8 mouse cellular contexts compared by ENCODE assay signal in the genomic region with DNA sequence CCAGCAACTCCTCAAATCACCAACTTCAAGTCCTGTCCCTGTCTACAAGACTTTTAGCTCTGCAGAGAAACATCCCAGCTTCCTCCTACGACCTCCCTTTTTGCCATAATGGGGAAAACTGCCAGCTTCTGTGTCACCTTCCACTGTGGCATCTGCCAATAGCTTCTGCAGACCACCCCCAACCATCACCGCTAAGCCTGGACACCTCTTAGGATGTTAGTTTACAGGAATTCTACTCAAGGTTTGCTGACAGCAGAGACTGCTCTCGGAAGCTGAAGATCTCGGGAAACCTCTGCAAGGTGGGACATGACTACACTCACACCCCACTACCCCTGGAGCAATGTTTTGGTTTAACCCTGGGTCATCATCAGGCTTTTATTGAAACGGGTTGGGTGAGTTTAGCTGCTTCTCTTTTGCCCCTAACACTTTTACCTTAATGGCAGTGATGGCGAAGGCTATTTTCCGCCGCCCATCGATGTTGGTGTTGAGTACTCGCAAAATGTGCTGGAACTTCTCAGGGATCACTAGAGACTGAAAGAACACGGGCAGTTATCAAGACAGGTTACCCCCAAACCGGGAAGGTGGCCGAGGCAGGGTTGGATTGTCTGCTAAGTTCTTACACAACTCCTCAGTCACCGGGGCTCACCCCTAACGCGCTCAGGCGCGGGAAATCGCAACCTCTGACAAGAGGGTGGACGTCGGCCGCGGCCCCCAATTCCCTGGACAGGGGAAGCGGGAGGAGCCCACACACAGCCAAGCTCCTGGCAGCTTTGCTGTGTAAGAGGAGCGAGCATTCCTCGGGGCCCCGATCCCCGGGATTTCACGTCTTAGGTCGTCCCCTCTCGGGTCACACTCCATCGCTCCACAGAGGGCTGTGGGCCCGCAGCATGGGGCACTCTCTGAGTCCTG. TPM values are rescaled to one million over a fixed set of nuclear protein-coding genes. Genes with fewer than 3 reads are reported as not detected.
DNase-seq lines count a peak whose midpoint lies in the region; ATAC-seq lines count a peak whose summit lies in the region.

No protein-coding gene starts in this region.

- peak overlapping the region; percentile 88 for H3K4me2 ChIP-seq in hindbrain, embryonic 16.5 days (ENCODE audit: low read length)

- H3K4me3 ChIP-seq in heart, embryonic 10.5 days: peak overlapping the region; percentile 100
- H3K4me3 ChIP-seq in embryonic facial prominence, embryonic 10.5 days: peak overlapping the region; percentile 85
- peak overlapping the region; percentile 79 for H3K4me3 ChIP-seq in hindbrain, embryonic 16.5 days (ENCODE audit: low read length)

- H3K4me1 ChIP-seq in heart, embryonic 10.5 days: peaks cover 51% of the 10 kb centered on the region
- peaks cover 55% of the 10 kb centered on the region for H3K4me1 ChIP-seq in embryonic facial prominence, embryonic 10.5 days
- H3K4me1 ChIP-seq in hindbrain, embryonic 16.5 days (ENCODE audit: control insufficient read depth, insufficient read depth, low read depth, low read length): peaks cover 50% of the 10 kb centered on the region

- DNase-seq in heart, embryonic 10.5 days (ENCODE audit: low spot score): no peak
- no peak for DNase-seq in heart, adult 18-20 months
- peak; percentile 50 for DNase-seq in 3T3-L1 (ENCODE audit: low read depth, low spot score)
- DNase-seq in embryonic facial prominence, embryonic 10.5 days (ENCODE audit: low spot score): peak; percentile 12
- no peak for DNase-seq in Muller cell, postnatal 12 days (ENCODE audit: inconsistent ontology term)
- DNase-seq in layer of hippocampus, postnatal 10 days (ENCODE audit: low spot score in 2 of 2): no peak

- no peak; the same call in 1 of the 2 replicates for ATAC-seq in hindbrain, embryonic 16.5 days
- peak; percentile 0; the same call in 1 of the 2 replicates for ATAC-seq in megakaryocyte progenitor cell, adult 5-6 weeks (replicated peaks; ENCODE audit: poor library complexity)

- H3K27me3 ChIP-seq in heart, embryonic 10.5 days (ENCODE audit: insufficient read depth, poor library complexity, severe bottlenecking): no peaks in the 10 kb centered on the region
- H3K27me3 ChIP-seq in embryonic facial prominence, embryonic 10.5 days (replicated peaks; ENCODE audit: low read depth, poor library complexity, severe bottlenecking): no peaks in the 10 kb centered on the region
- H3K27me3 ChIP-seq in hindbrain, embryonic 16.5 days (replicated peaks; ENCODE audit: control insufficient read depth, insufficient read depth, low read length): no peaks in the 10 kb centered on the region

- H3K9ac ChIP-seq in hindbrain, embryonic 16.5 days (ENCODE audit: low read depth, low read length): peak overlapping the region; percentile 86

- under 1% methylated on average over 33 of the region's 33 CpGs for WGBS in heart, embryonic 10.5 days
- WGBS in embryonic facial prominence, embryonic 10.5 days: under 1% methylated on average over 33 of the region's 33 CpGs
- under 1% methylated on average over 33 of the region's 33 CpGs for WGBS in hindbrain, embryonic 16.5 days

- peak overlapping the region; percentile 98 for H3K27ac ChIP-seq in heart, embryonic 10.5 days
- peak overlapping the region; percentile 95 for H3K27ac ChIP-seq in embryonic facial prominence, embryonic 10.5 days (replicated peaks)
- H3K27ac ChIP-seq in hindbrain, embryonic 16.5 days (ENCODE audit: low read depth, low read length): peak overlapping the region; percentile 82

- no peaks in the 10 kb centered on the region for H3K9me3 ChIP-seq in heart, embryonic 10.5 days
- no peaks in the 10 kb centered on the region for H3K9me3 ChIP-seq in embryonic facial prominence, embryonic 10.5 days
- H3K9me3 ChIP-seq in hindbrain, embryonic 16.5 days (ENCODE audit: control insufficient read depth, low read length): no peaks in the 10 kb centered on the region

- H3K36me3 ChIP-seq in heart, embryonic 10.5 days: peaks cover 55% of the 10 kb centered on the region
- peaks cover 65% of the 10 kb centered on the region for H3K36me3 ChIP-seq in embryonic facial prominence, embryonic 10.5 days (replicated peaks)
- peaks cover 16% of the 10 kb centered on the region for H3K36me3 ChIP-seq in hindbrain, embryonic 16.5 days (ENCODE audit: control insufficient read depth, insufficient read depth, low read length)

RNA-seq across cellular contexts. Expression of gene Vps52, which starts 0.7 kb away (rescaled TPM):
- 47.1 and 47.5 TPM in 2 replicates for polyA plus RNA-seq in heart, embryonic 10.5 days (2016; fragmentation: Nextera tagmentation; extraction: Ambion mirVana)
- 10 to 100 TPM; 36.8 to 39.7 TPM for total RNA-seq in heart, adult 18-20 months (2021)
- polyA plus RNA-seq in embryonic facial prominence, embryonic 10.5 days (2016; fragmentation: Nextera tagmentation; extraction: Ambion mirVana): 48.2 and 51.5 TPM in 2 replicates
- 75.4 and 80.7 TPM in 2 replicates for polyA plus RNA-seq in hindbrain, embryonic 16.5 days (2015; fragmentation: Nextera tagmentation; extraction: Ambion mirVana)
- total RNA-seq in megakaryocyte progenitor cell, adult 5-6 weeks (2015): 16.6 and 19.1 TPM in 2 replicates
- total RNA-seq in megakaryocyte progenitor cell, adult 5-6 weeks (2017): 13.7 and 15.7 TPM in 2 replicates
- total RNA-seq in layer of hippocampus, postnatal 10 days (2021): 10 to 100 TPM; 80.4 to 81.7 TPM

RNA-seq across cellular contexts. Expression of gene Rps18, which starts 0.9 kb away (rescaled TPM):
- polyA plus RNA-seq in heart, embryonic 10.5 days (2016; fragmentation: Nextera tagmentation; extraction: Ambion mirVana): 1,115 and 1,297 TPM in 2 replicates
- total RNA-seq in heart, adult 18-20 months (2021): 100 to 1,000 TPM; 419 to 435 TPM
- 1,569 and 1,593 TPM in 2 replicates for polyA plus RNA-seq in embryonic facial prominence, embryonic 10.5 days (2016; fragmentation: Nextera tagmentation; extraction: Ambion mirVana)
- 695 and 697 TPM in 2 replicates for polyA plus RNA-seq in hindbrain, embryonic 16.5 days (2015; fragmentation: Nextera tagmentation; extraction: Ambion mirVana)
- total RNA-seq in megakaryocyte progenitor cell, adult 5-6 weeks (2015): 3,964 and 4,103 TPM in 2 replicates
- total RNA-seq in megakaryocyte progenitor cell, adult 5-6 weeks (2017): 1,202 and 1,622 TPM in 2 replicates
- total RNA-seq in layer of hippocampus, postnatal 10 days (2021): 100 to 1,000 TPM; 453 to 457 TPM

RNA-seq across cellular contexts. Expression of gene B3galt4, which starts 3.6 kb away (rescaled TPM):
- polyA plus RNA-seq in heart, embryonic 10.5 days (2016; fragmentation: Nextera tagmentation; extraction: Ambion mirVana): 5.9 and 7.1 TPM in 2 replicates
- total RNA-seq in heart, adult 18-20 months (2021): 1 to 10 TPM; 1.3 to 1.8 TPM
- polyA plus RNA-seq in embryonic facial prominence, embryonic 10.5 days (2016; fragmentation: Nextera tagmentation; extraction: Ambion mirVana): 3.6 and 4.5 TPM in 2 replicates
- 13.3 and 16.1 TPM in 2 replicates for polyA plus RNA-seq in hindbrain, embryonic 16.5 days (2015; fragmentation: Nextera tagmentation; extraction: Ambion mirVana)
- total RNA-seq in megakaryocyte progenitor cell, adult 5-6 weeks (2015): 1.1 and 2.7 TPM in 2 replicates
- 5.8 and 7.6 TPM in 2 replicates for total RNA-seq in megakaryocyte progenitor cell, adult 5-6 weeks (2017)
- 1 to 10 TPM; 6.2 to 6.7 TPM for total RNA-seq in layer of hippocampus, postnatal 10 days (2021)

RNA-seq across cellular contexts. Expression of gene Wdr46, which starts 14.4 kb away (rescaled TPM):
- 35.8 and 48.1 TPM in 2 replicates for polyA plus RNA-seq in heart, embryonic 10.5 days (2016; fragmentation: Nextera tagmentation; extraction: Ambion mirVana)
- 10 to 100 TPM; 10.3 to 10.9 TPM for total RNA-seq in heart, adult 18-20 months (2021)
- polyA plus RNA-seq in embryonic facial prominence, embryonic 10.5 days (2016; fragmentation: Nextera tagmentation; extraction: Ambion mirVana): 62.1 and 66.0 TPM in 2 replicates
- polyA plus RNA-seq in hindbrain, embryonic 16.5 days (2015; fragmentation: Nextera tagmentation; extraction: Ambion mirVana): 20.7 and 23.5 TPM in 2 replicates
- total RNA-seq in megakaryocyte progenitor cell, adult 5-6 weeks (2015): 43.7 and 53.1 TPM in 2 replicates
- 64.4 and 65.4 TPM in 2 replicates for total RNA-seq in megakaryocyte progenitor cell, adult 5-6 weeks (2017)
- 10 to 100 TPM; 21.8 to 24.8 TPM for total RNA-seq in layer of hippocampus, postnatal 10 days (2021)

RNA-seq across cellular contexts. Expression of gene Pfdn6, which starts 14.8 kb away (rescaled TPM):
- polyA plus RNA-seq in heart, embryonic 10.5 days (2016; fragmentation: Nextera tagmentation; extraction: Ambion mirVana): 161 and 198 TPM in 2 replicates
- total RNA-seq in heart, adult 18-20 months (2021): 10 to 100 TPM; 69.9 to 76.1 TPM
- 233 and 235 TPM in 2 replicates for polyA plus RNA-seq in embryonic facial prominence, embryonic 10.5 days (2016; fragmentation: Nextera tagmentation; extraction: Ambion mirVana)
- polyA plus RNA-seq in hindbrain, embryonic 16.5 days (2015; fragmentation: Nextera tagmentation; extraction: Ambion mirVana): 183 and 189 TPM in 2 replicates
- 124 and 132 TPM in 2 replicates for total RNA-seq in megakaryocyte progenitor cell, adult 5-6 weeks (2015)
- total RNA-seq in megakaryocyte progenitor cell, adult 5-6 weeks (2017): 144 and 218 TPM in 2 replicates
- 100 to 1,000 TPM in 1 of 2 experiments, 10 to 100 TPM in 1; 83.1 to 106 TPM for total RNA-seq in layer of hippocampus, postnatal 10 days (2021)

Comparison
In these comparisons a context has a peak if more than half of its experiments do, and no peak if none do; other contexts are left out.
1. DNase-seq: peak in 3T3-L1 (single experiment) and embryonic facial prominence, embryonic 10.5 days (single experiment); none in heart, embryonic 10.5 days (single experiment), heart, adult 18-20 months (0 of 2), Muller cell, postnatal 12 days (single experiment) and layer of hippocampus, postnatal 10 days (0 of 2).
2. Peak in every context shown above with its lines, with median percentiles within 50 percentile points of each other: H3K27ac ChIP-seq and H3K4me3 ChIP-seq.